Mouse (Mus musculus) midbrain, embryonic 14.5 days (tissue): Measurements from ENCODE around the gene Hapln1. TPM values are rescaled to one million over a fixed set of nuclear protein-coding genes. Genes with fewer than 3 reads are reported as not detected.

Experiments
- ATAC-seq: fragments of 200-750 bp; cut with Nextera tagmentation; 2 replicates; pipeline ENCODE4 v1.8.0; 2017; ENCODE audit warnings: moderate number of reproducible peaks, moderate library complexity; ENCODE audit not compliant: low FRiP score, low TSS enrichment
- DNase-seq: peaks from one replicate; pipeline ENCODE4 v3.0.0-alpha.2; 2015
- H3K27ac ChIP-seq: fragments of 300-500 bp; sonication (generic); replicated peaks from 2 replicates; pipeline ENCODE4 v1.5.1; 2014; ENCODE audit warnings: mild to moderate bottlenecking, low read depth, low read length, moderate library complexity
- H3K27me3 ChIP-seq: fragments of 300-500 bp; sonication (generic); 2 replicates; pipeline ENCODE4 v1.6.1; 2014; ENCODE audit warnings: low read length, control low read depth, mixed read lengths; ENCODE audit not compliant: control insufficient read depth, insufficient read depth
- H3K36me3 ChIP-seq: fragments of 300-500 bp; sonication (generic); 2 replicates; pipeline ENCODE4 v1.6.1; 2014; ENCODE audit warnings: low read length, control low read depth; ENCODE audit not compliant: control insufficient read depth, insufficient read depth
- H3K4me1 ChIP-seq: fragments of 300-500 bp; sonication (generic); 2 replicates; pipeline ENCODE4 v1.6.1; 2014; ENCODE audit warnings: mild to moderate bottlenecking, antibody characterized with exemption, low read length, control low read depth; ENCODE audit not compliant: control insufficient read depth, insufficient read depth
- H3K4me2 ChIP-seq: fragments of 300-500 bp; sonication (generic); 2 replicates; pipeline ENCODE4 v1.6.1; 2014; ENCODE audit warnings: mild to moderate bottlenecking, low read length, moderate library complexity
- H3K4me3 ChIP-seq: fragments of 300-500 bp; sonication (generic); replicated peaks from 2 replicates; pipeline ENCODE4 v1.5.1; 2014; ENCODE audit warnings: low read depth, low read length
- H3K9ac ChIP-seq: fragments of 300-500 bp; sonication (generic); replicated peaks from 2 replicates; pipeline ENCODE4 v1.6.1; 2014; ENCODE audit warnings: mild to moderate bottlenecking, low read length, moderate library complexity
- H3K9me3 ChIP-seq: fragments of 300-500 bp; sonication (generic); 2 replicates; pipeline ENCODE4 v1.6.1; 2016; ENCODE audit warnings: low read length, control low read depth, mixed read lengths; ENCODE audit not compliant: control insufficient read depth
- WGBS: fragments of 180-500 bp; shearing (Covaris S2); extraction: QIAGEN DNeasy Blood & Tissue Kit; methylation state at CpG from one replicate; pipeline ENCODE4 v1.1.7; 2014; 5-methylcytosine and 5-hydroxymethylcytosine counted together
- polyA plus RNA-seq: library from polyadenylated mRNA; unstranded; fragments of >200 nt; fragmentation: Nextera tagmentation; extraction: Ambion mirVana; gene quantifications from 2 replicates; pipeline ENCODE4 v1.2.1, GENCODE M21; 2014

The Hapln1 gene
- polyA plus RNA-seq, 1 experiment from 2014 or later: 0.29 TPM

- no peak for ATAC-seq
These were observed 44.4 kb downstream of the Hapln1 start for GRCm38 (mm10) chr13:89583747-89584738.

DNA sequence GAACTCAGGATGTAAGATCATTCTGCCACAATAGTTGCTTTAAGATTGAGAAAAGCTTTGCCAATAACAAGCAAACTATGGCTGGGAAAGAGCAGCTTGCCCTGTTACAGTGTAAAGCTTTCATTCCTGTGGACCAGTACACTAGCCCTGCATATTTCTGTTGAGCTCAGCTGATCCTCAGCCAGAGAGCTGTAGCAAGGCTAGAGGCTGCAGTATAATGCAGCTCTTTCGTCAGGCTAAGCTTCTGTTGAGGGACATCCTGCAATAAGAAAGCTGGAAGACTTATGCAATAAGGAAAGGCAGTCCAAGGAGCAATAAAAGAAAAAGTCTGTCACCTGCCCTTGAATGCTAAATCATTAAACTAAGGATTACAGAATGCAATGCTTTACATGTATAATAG is 45.5 kb downstream of the Hapln1 start:
- H3K27ac ChIP-seq: no peak overlapping the region
- no peak for DNase-seq
- no peak overlapping the region for H3K9ac ChIP-seq
- ATAC-seq: no peak
- H3K4me1 ChIP-seq: no peaks in the 10 kb centered on the region
- no peaks in the 10 kb centered on the region for H3K27me3 ChIP-seq
- no peaks in the 10 kb centered on the region for H3K36me3 ChIP-seq
- no peak overlapping the region for H3K4me2 ChIP-seq
- WGBS: 57% methylated on average over 1 of the region's 1 CpGs
- no peak overlapping the region for H3K4me3 ChIP-seq
- H3K9me3 ChIP-seq: no peaks in the 10 kb centered on the region

More at GRCm38 (mm10) chr13:89583747-89584738, 44.4 kb downstream of the Hapln1 start:
- Histone ChIP-seq H3K4me3 (no peak overlapping the region), H3K9ac (no peak overlapping the region), H3K4me2 (no peak overlapping the region), H3K36me3 (no peaks in the 10 kb centered on the region), H3K9me3 (no peaks in the 10 kb centered on the region), H3K27ac (no peak overlapping the region), H3K27me3 (no peaks in the 10 kb centered on the region), H3K4me1 (no peaks in the 10 kb centered on the region)
- 68% methylated on average over 10 of the region's 10 CpGs for WGBS
- DNase-seq: no peak

GRCm38 (mm10) chr13:89595105-89595504 is 55.5 kb downstream of the Hapln1 start:
- no peak overlapping the region for H3K9ac ChIP-seq
- no peaks in the 10 kb centered on the region for H3K36me3 ChIP-seq
- H3K27me3 ChIP-seq: no peaks in the 10 kb centered on the region
- no peaks in the 10 kb centered on the region for H3K9me3 ChIP-seq
- DNase-seq (no peak), ATAC-seq (0 out of 2 replicates have a peak, but pooled peaks have one; percentile 46)
- H3K4me3 ChIP-seq: no peak overlapping the region
- H3K27ac ChIP-seq: no peak overlapping the region
- H3K4me1 ChIP-seq: no peaks in the 10 kb centered on the region
- 15% methylated on average over 4 of the region's 4 CpGs for WGBS
- no peak overlapping the region for H3K4me2 ChIP-seq

GRCm38 (mm10) chr13:89597354-89597753 is 57.8 kb downstream of the Hapln1 start:
- no peak overlapping the region for H3K9ac ChIP-seq
- ATAC-seq: no peak
- H3K27me3 ChIP-seq: no peaks in the 10 kb centered on the region
- no peaks in the 10 kb centered on the region for H3K4me1 ChIP-seq
- no peak overlapping the region for H3K4me2 ChIP-seq
- no peak for DNase-seq
- H3K4me3 ChIP-seq: no peak overlapping the region
- no peaks in the 10 kb centered on the region for H3K9me3 ChIP-seq
- no peak overlapping the region for H3K27ac ChIP-seq
- no peaks in the 10 kb centered on the region for H3K36me3 ChIP-seq

DNA sequence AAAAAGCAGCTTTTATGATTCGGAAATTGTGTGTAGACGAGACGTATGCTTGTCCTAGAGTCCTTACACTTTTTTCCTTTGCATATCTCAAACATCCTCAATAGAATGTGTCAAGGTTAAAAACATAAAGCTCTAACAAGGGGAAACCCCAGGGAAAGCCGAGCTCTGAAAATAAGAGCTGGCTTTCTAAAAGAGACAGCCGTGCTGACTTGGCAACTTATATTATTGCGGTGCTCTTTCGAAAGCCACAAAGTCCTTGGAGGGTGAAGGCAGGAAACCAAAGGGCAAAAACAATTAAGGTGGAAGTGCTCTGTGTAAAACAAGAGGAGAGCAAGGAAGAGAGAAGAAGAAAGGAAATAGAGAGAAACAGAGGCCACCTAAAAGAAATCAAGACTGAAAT is 60.9 kb downstream of the Hapln1 start:
- no peak overlapping the region for H3K27ac ChIP-seq
- WGBS: 81% methylated on average over 7 of the region's 7 CpGs
- no peaks in the 10 kb centered on the region for H3K27me3 ChIP-seq
- H3K9me3 ChIP-seq: no peaks in the 10 kb centered on the region
- DNase-seq: no peak
- no peak overlapping the region for H3K4me2 ChIP-seq
- no peaks in the 10 kb centered on the region for H3K36me3 ChIP-seq
- H3K9ac ChIP-seq: no peak overlapping the region
- H3K4me3 ChIP-seq: no peak overlapping the region
- no peaks in the 10 kb centered on the region for H3K4me1 ChIP-seq
- no peak for ATAC-seq

GRCm38 (mm10) chr13:89603336-89603735 is 63.7 kb downstream of the Hapln1 start:
- 89% methylated on average over 3 of the region's 3 CpGs for WGBS
- no peaks in the 10 kb centered on the region for H3K4me1 ChIP-seq
- H3K9me3 ChIP-seq: no peaks in the 10 kb centered on the region
- H3K4me2 ChIP-seq: no peak overlapping the region
- no peaks in the 10 kb centered on the region for H3K27me3 ChIP-seq
- DNase-seq (no peak), ATAC-seq (no peak)
- no peak overlapping the region for H3K27ac ChIP-seq
- H3K9ac ChIP-seq: no peak overlapping the region
- no peak overlapping the region for H3K4me3 ChIP-seq
- no peaks in the 10 kb centered on the region for H3K36me3 ChIP-seq

DNA sequence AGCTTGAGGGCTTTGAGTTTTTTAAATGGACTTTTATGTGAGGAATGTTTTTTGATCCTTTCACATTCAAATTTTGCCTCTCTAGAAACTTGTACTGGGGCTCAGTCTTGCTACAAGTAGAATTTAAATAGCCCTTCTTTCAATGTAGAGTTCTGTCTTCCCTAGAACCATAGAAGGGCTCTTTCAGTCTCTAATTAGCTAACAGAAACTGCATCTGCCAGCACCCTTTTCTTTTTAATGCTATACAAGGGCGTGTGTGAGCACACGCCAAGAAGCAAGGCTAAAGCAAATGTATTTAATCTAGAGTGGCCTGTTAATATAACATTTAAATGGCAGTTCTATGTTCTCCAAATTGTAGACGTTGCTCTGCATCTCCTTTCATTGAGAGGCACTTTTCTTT is 67.8 kb downstream of the Hapln1 start:
- Histone ChIP-seq H3K27me3 (no peaks in the 10 kb centered on the region), H3K9me3 (no peaks in the 10 kb centered on the region), H3K9ac (no peak overlapping the region), H3K4me1 (no peaks in the 10 kb centered on the region), H3K36me3 (no peaks in the 10 kb centered on the region), H3K27ac (no peak overlapping the region), H3K4me2 (no peak overlapping the region), H3K4me3 (no peak overlapping the region)
- ATAC-seq: no peak
- DNase-seq: no peak
- WGBS: 52% methylated on average over 3 of the region's 3 CpGs

- no peak overlapping the region for H3K27ac ChIP-seq
- no peak overlapping the region for H3K4me2 ChIP-seq
- no peaks in the 10 kb centered on the region for H3K9me3 ChIP-seq
- ATAC-seq (no peak), DNase-seq (no peak)
- H3K4me1 ChIP-seq: no peaks in the 10 kb centered on the region
- H3K4me3 ChIP-seq: no peak overlapping the region
- 89% methylated on average over 3 of the region's 3 CpGs for WGBS
- H3K9ac ChIP-seq: no peak overlapping the region
- no peaks in the 10 kb centered on the region for H3K36me3 ChIP-seq
- no peaks in the 10 kb centered on the region for H3K27me3 ChIP-seq
These were observed 79.5 kb downstream of the Hapln1 start for GRCm38 (mm10) chr13:89619064-89619463.

- ATAC-seq (peak; percentile 75), DNase-seq (peak; percentile 82)
- Histone ChIP-seq H3K9me3 (no peaks in the 10 kb centered on the region), H3K9ac (no peak overlapping the region), H3K27me3 (no peaks in the 10 kb centered on the region), H3K4me3 (no peak overlapping the region), H3K36me3 (no peaks in the 10 kb centered on the region), H3K4me1 (no peaks in the 10 kb centered on the region), H3K27ac (no peak overlapping the region), H3K4me2 (no peak overlapping the region)
- WGBS: 31% methylated on average over 4 of the region's 4 CpGs
These were observed 94.6 kb downstream of the Hapln1 start for GRCm38 (mm10) chr13:89634137-89634683.
